Mouse (Mus musculus) midbrain, embryonic 13.5 days (tissue): ENCODE results near the gene Emc7. TPM values are rescaled to one million over a fixed set of nuclear protein-coding genes. Genes with fewer than 3 reads are reported as not detected.

Source experiments
- ATAC-seq: fragments of 200-750 bp; cut with Nextera tagmentation; 2 replicates; pipeline ENCODE4 v1.8.0; 2017; ENCODE audit warnings: mild to moderate bottlenecking, moderate TSS enrichment, moderate library complexity
- H3K27ac ChIP-seq: fragments of 300-500 bp; sonication (generic); 2 replicates; pipeline ENCODE4 v1.5.1; 2015; ENCODE audit warnings: inconsistent platforms, mild to moderate bottlenecking, moderate library complexity
- H3K27me3 ChIP-seq: fragments of 300-500 bp; sonication (generic); 2 replicates; pipeline ENCODE4 v1.6.1; 2015; ENCODE audit warnings: mild to moderate bottlenecking, inconsistent platforms
- H3K36me3 ChIP-seq: fragments of 300-500 bp; sonication (generic); 2 replicates; pipeline ENCODE4 v1.6.1; 2015; ENCODE audit warnings: mild to moderate bottlenecking, inconsistent platforms
- H3K4me1 ChIP-seq: fragments of 300-500 bp; sonication (generic); replicated peaks from 2 replicates; pipeline ENCODE4 v1.6.1; 2015; ENCODE audit warnings: inconsistent platforms
- H3K4me2 ChIP-seq: fragments of 300-500 bp; sonication (generic); replicated peaks from 2 replicates; pipeline ENCODE4 v1.6.1; 2015; ENCODE audit warnings: moderate library complexity, mild to moderate bottlenecking, inconsistent platforms
- H3K4me3 ChIP-seq: fragments of 300-500 bp; sonication (generic); replicated peaks from 2 replicates; pipeline ENCODE4 v1.5.1; 2015; ENCODE audit warnings: mild to moderate bottlenecking, inconsistent platforms
- H3K9ac ChIP-seq: fragments of 300-500 bp; sonication (generic); replicated peaks from 2 replicates; pipeline ENCODE4 v1.6.1; 2015; ENCODE audit warnings: mild to moderate bottlenecking, inconsistent platforms
- H3K9me3 ChIP-seq: fragments of 300-500 bp; sonication (generic); 2 replicates; pipeline ENCODE4 v1.6.1; 2016; ENCODE audit warnings: mild to moderate bottlenecking, inconsistent platforms
- WGBS: fragments of 180-500 bp; shearing (Covaris S2); methylation state at CpG from one replicate; pipeline ENCODE4 v1.1.7; 2015; 5-methylcytosine and 5-hydroxymethylcytosine counted together
- polyA plus RNA-seq: library from polyadenylated mRNA; unstranded; fragments of >200 nt; fragmentation: Nextera tagmentation; extraction: Ambion mirVana; gene quantifications from 2 replicates; pipeline ENCODE4 v1.2.1, GENCODE M21; 2015

Gene Emc7
- polyA plus RNA-seq, 1 experiment from 2014 or later: 15.7 TPM

- Histone ChIP-seq H3K4me2 (no peak overlapping the region), H3K9me3 (no peaks in the 10 kb centered on the region), H3K4me3 (no peak overlapping the region), H3K27me3 (no peaks in the 10 kb centered on the region), H3K4me1 (no peaks in the 10 kb centered on the region), H3K9ac (no peak overlapping the region), H3K27ac (no peak overlapping the region), H3K36me3 (no peaks in the 10 kb centered on the region)
- ATAC-seq: no peak
- 82% methylated on average over 5 of the region's 5 CpGs for WGBS
These were observed 27.9 kb downstream of the Emc7 start for GRCm38 (mm10) chr2:112482533-112483333.

- Histone ChIP-seq H3K4me2 (no peak overlapping the region), H3K9me3 (no peaks in the 10 kb centered on the region), H3K36me3 (no peaks in the 10 kb centered on the region), H3K27me3 (no peaks in the 10 kb centered on the region), H3K4me3 (no peak overlapping the region), H3K27ac (no peak overlapping the region), H3K4me1 (no peaks in the 10 kb centered on the region), H3K9ac (no peak overlapping the region)
- whole genome bisulfite sequencing: 81% methylated on average over 2 of the region's 2 CpGs
- no peak for ATAC-seq
These were observed 28.5 kb downstream of the Emc7 start for GRCm38 (mm10) chr2:112483334-112483651.

- Histone ChIP-seq H3K9me3 (no peaks in the 10 kb centered on the region), H3K27me3 (no peaks in the 10 kb centered on the region), H3K4me3 (no peak overlapping the region), H3K36me3 (no peaks in the 10 kb centered on the region), H3K27ac (no peak overlapping the region), H3K9ac (no peak overlapping the region), H3K4me2 (no peak overlapping the region), H3K4me1 (no peaks in the 10 kb centered on the region)
- WGBS: 80% methylated on average over 2 of the region's 2 CpGs
- ATAC-seq: 0 out of 2 replicates have a peak, but pooled peaks have one; percentile 30
These were observed 30.1 kb downstream of the Emc7 start for GRCm38 (mm10) chr2:112484886-112485285.

GRCm38 (mm10) chr2:112490483-112491196, 35.8 kb downstream of the Emc7 start:
- H3K9me3 ChIP-seq: no peaks in the 10 kb centered on the region
- H3K36me3 ChIP-seq: no peaks in the 10 kb centered on the region
- H3K4me1 ChIP-seq: peaks cover 17% of the 10 kb centered on the region
- ATAC-seq: no peak
- H3K4me3 ChIP-seq: no peak overlapping the region
- no peaks in the 10 kb centered on the region for H3K27me3 ChIP-seq
- 86% methylated on average over 11 of the region's 11 CpGs for WGBS
- no peak overlapping the region for H3K27ac ChIP-seq
- H3K9ac ChIP-seq: no peak overlapping the region
- no peak overlapping the region for H3K4me2 ChIP-seq

GRCm38 (mm10) chr2:112491629-112492028, 36.8 kb downstream of the Emc7 start:
- Histone ChIP-seq H3K36me3 (no peaks in the 10 kb centered on the region), H3K4me3 (no peak overlapping the region), H3K9ac (no peak overlapping the region), H3K27me3 (no peaks in the 10 kb centered on the region), H3K4me2 (no peak overlapping the region), H3K4me1 (peaks cover 17% of the 10 kb centered on the region), H3K9me3 (no peaks in the 10 kb centered on the region), H3K27ac (no peak overlapping the region)
- no peak for ATAC-seq
- WGBS: 72% methylated on average over 5 of the region's 5 CpGs

GRCm38 (mm10) chr2:112492431-112492855, 37.6 kb downstream of the Emc7 start:
- Histone ChIP-seq H3K36me3 (no peaks in the 10 kb centered on the region), H3K4me1 (peaks cover 17% of the 10 kb centered on the region), H3K27me3 (no peaks in the 10 kb centered on the region), H3K4me2 (peak overlapping the region; percentile 70), H3K9me3 (no peaks in the 10 kb centered on the region), H3K4me3 (peak overlapping the region; percentile 73), H3K9ac (peak overlapping the region; percentile 95), H3K27ac (peak overlapping the region; percentile 97)
- WGBS: 5% methylated on average over 9 of the region's 9 CpGs
- peak; percentile 5 for ATAC-seq

GRCm38 (mm10) chr2:112492856-112493538, 38.2 kb downstream of the Emc7 start, which contains the start of gene Aven:
Aven (plus strand) TSS chr2:112492964.
- H3K4me2 ChIP-seq: peak within 1 kb of the TSS; percentile 70
- H3K9me3 ChIP-seq: no peaks in the 10 kb centered on the region
- peak within 1 kb of the TSS; percentile 73 for H3K4me3 ChIP-seq
- H3K4me1 ChIP-seq: peaks cover 17% of the 10 kb centered on the region
- no peaks in the 10 kb centered on the region for H3K27me3 ChIP-seq
- H3K27ac ChIP-seq: peak within 1 kb of the TSS; percentile 97
- H3K36me3 ChIP-seq: no peaks in the 10 kb centered on the region
- ATAC-seq: peak; percentile 97
- H3K9ac ChIP-seq: peak within 1 kb of the TSS; percentile 95
- under 1% methylated on average over 67 of the region's 87 CpGs for WGBS

- Histone ChIP-seq H3K4me1 (peaks cover 17% of the 10 kb centered on the region), H3K4me2 (peak overlapping the region; percentile 70), H3K36me3 (no peaks in the 10 kb centered on the region), H3K9me3 (no peaks in the 10 kb centered on the region), H3K4me3 (peak overlapping the region; percentile 73), H3K9ac (peak overlapping the region; percentile 95), H3K27ac (peak overlapping the region; percentile 97; the same call in 1 of the 2 replicates), H3K27me3 (no peaks in the 10 kb centered on the region)
- ATAC-seq: peak; percentile 7
- WGBS: 46% methylated on average over 11 of the region's 11 CpGs
These were observed 38.9 kb downstream of the Emc7 start for GRCm38 (mm10) chr2:112493539-112494260.

GRCm38 (mm10) chr2:112497851-112498250, 43.1 kb downstream of the Emc7 start:
- no peak overlapping the region for H3K27ac ChIP-seq
- H3K9me3 ChIP-seq: no peaks in the 10 kb centered on the region
- no peaks in the 10 kb centered on the region for H3K36me3 ChIP-seq
- no peaks in the 10 kb centered on the region for H3K27me3 ChIP-seq
- ATAC-seq: no peak
- no peak overlapping the region for H3K4me2 ChIP-seq
- WGBS: 76% methylated on average over 7 of the region's 7 CpGs
- no peak overlapping the region for H3K4me3 ChIP-seq
- peaks cover 13% of the 10 kb centered on the region for H3K4me1 ChIP-seq
- no peak overlapping the region for H3K9ac ChIP-seq

- H3K4me1 ChIP-seq: peaks cover 7% of the 10 kb centered on the region
- peak; percentile 96 for ATAC-seq
- H3K36me3 ChIP-seq: no peaks in the 10 kb centered on the region
- no peak overlapping the region for H3K27ac ChIP-seq
- 4% methylated on average over 6 of the region's 6 CpGs for WGBS
- H3K27me3 ChIP-seq: no peaks in the 10 kb centered on the region
- no peak overlapping the region for H3K4me3 ChIP-seq
- H3K4me2 ChIP-seq: no peak overlapping the region
- H3K9ac ChIP-seq: no peak overlapping the region
- no peaks in the 10 kb centered on the region for H3K9me3 ChIP-seq
These were observed 46.4 kb downstream of the Emc7 start for GRCm38 (mm10) chr2:112501209-112501608.

- Histone ChIP-seq H3K4me1 (peaks cover 7% of the 10 kb centered on the region), H3K36me3 (no peaks in the 10 kb centered on the region), H3K4me2 (no peak overlapping the region), H3K9me3 (no peaks in the 10 kb centered on the region), H3K27me3 (no peaks in the 10 kb centered on the region), H3K27ac (no peak overlapping the region), H3K4me3 (no peak overlapping the region), H3K9ac (no peak overlapping the region)
- WGBS: 91% methylated on average over 6 of the region's 6 CpGs
- ATAC-seq: no peak
These were observed 49.2 kb downstream of the Emc7 start for GRCm38 (mm10) chr2:112503978-112504377.
